Mouse (Mus musculus): ENCODE data around the gene Ankfn1.

Gene Ankfn1

GRCm38 (mm10) chr11:89676922-89677321 lies 100.5 kb downstream of the Ankfn1 start:
- DNase-seq (ENCODE audit: low spot score in 2 of 2) = no peak

- no peak for DNase-seq (ENCODE audit: low spot score in 2 of 2)
These were observed 103.4 kb downstream of the Ankfn1 start for GRCm38 (mm10) chr11:89673916-89674507.

- no peak for DNase-seq (ENCODE audit: low spot score in 2 of 2)
These were observed 104.9 kb downstream of the Ankfn1 start for GRCm38 (mm10) chr11:89672510-89673085.

GRCm38 (mm10) chr11:89665170-89665880 lies 112.1 kb downstream of the Ankfn1 start:
- DNase-seq (ENCODE audit: low spot score in 2 of 2) = no peak

- no peak for DNase-seq (ENCODE audit: low spot score in 2 of 2)
These were observed 118.4 kb downstream of the Ankfn1 start for GRCm38 (mm10) chr11:89659048-89659447.

GRCm38 (mm10) chr11:89656556-89656955 lies 120.9 kb downstream of the Ankfn1 start:
- no peak for DNase-seq (ENCODE audit: low spot score in 2 of 2)

GRCm38 (mm10) chr11:89635740-89636139 lies 141.7 kb downstream of the Ankfn1 start:
- DNase-seq (ENCODE audit: low spot score in 2 of 2) = no peak

- no peak for DNase-seq (ENCODE audit: low spot score in 2 of 2)
These were observed 146.1 kb downstream of the Ankfn1 start for GRCm38 (mm10) chr11:89631315-89631714.

GRCm38 (mm10) chr11:89628562-89628961 lies 148.9 kb downstream of the Ankfn1 start:
- no peak for DNase-seq (ENCODE audit: low spot score in 2 of 2)

GRCm38 (mm10) chr11:89627232-89627631 lies 150.2 kb downstream of the Ankfn1 start:
- DNase-seq (ENCODE audit: low spot score in 2 of 2) = no peak

- no peak for DNase-seq (ENCODE audit: low spot score in 2 of 2)
These were observed 153.6 kb downstream of the Ankfn1 start for GRCm38 (mm10) chr11:89623698-89624445.

GRCm38 (mm10) chr11:89619955-89620354 lies 157.5 kb downstream of the Ankfn1 start:
- no peak for DNase-seq (ENCODE audit: low spot score in 2 of 2)

GRCm38 (mm10) chr11:89615806-89616205 lies 161.6 kb downstream of the Ankfn1 start:
- no peak for DNase-seq (ENCODE audit: low spot score in 2 of 2)

- no peak for DNase-seq (ENCODE audit: low spot score in 2 of 2)
These were observed 165.9 kb downstream of the Ankfn1 start for GRCm38 (mm10) chr11:89611596-89611995.

GRCm38 (mm10) chr11:89608071-89608470 lies 169.4 kb downstream of the Ankfn1 start:
- peak; percentile 8 to 14 for DNase-seq (ENCODE audit: low spot score in 2 of 2)

GRCm38 (mm10) chr11:89607270-89607669 lies 170.2 kb downstream of the Ankfn1 start:
- no peak for DNase-seq (ENCODE audit: low spot score in 2 of 2)

GRCm38 (mm10) chr11:89606346-89606745 lies 171.1 kb downstream of the Ankfn1 start:
- DNase-seq (ENCODE audit: low spot score in 2 of 2) = no peak

GRCm38 (mm10) chr11:89602966-89603365 lies 174.5 kb downstream of the Ankfn1 start:
- DNase-seq (ENCODE audit: low spot score in 2 of 2) = no peak

- no peak for DNase-seq (ENCODE audit: low spot score in 2 of 2)
These were observed 176.4 kb downstream of the Ankfn1 start for GRCm38 (mm10) chr11:89600921-89601515.

- DNase-seq (ENCODE audit: low spot score in 2 of 2) = no peak
These were observed 187.1 kb downstream of the Ankfn1 start for GRCm38 (mm10) chr11:89590273-89590874.

GRCm38 (mm10) chr11:89586341-89586740 lies 191.1 kb downstream of the Ankfn1 start:
- DNase-seq (ENCODE audit: low spot score in 2 of 2) = no peak

- DNase-seq (ENCODE audit: low spot score in 2 of 2) = no peak
These were observed 197.6 kb downstream of the Ankfn1 start for GRCm38 (mm10) chr11:89579826-89580225.

Data from frontal cortex, postnatal 14 days (tissue).